Mouse (Mus musculus) midbrain, postnatal 0 days (tissue): Measurements from ENCODE around the gene Msgn1. TPM values are rescaled to one million over a fixed set of nuclear protein-coding genes. Genes with fewer than 3 reads are reported as not detected.

Experiments
- ATAC-seq: fragments of 200-750 bp; cut with Nextera tagmentation; 2 replicates; pipeline ENCODE4 v1.8.0; 2017; ENCODE audit warnings: moderate number of reproducible peaks, mild to moderate bottlenecking, moderate TSS enrichment, moderate library complexity; ENCODE audit not compliant: low FRiP score
- DNase-seq: peaks from one replicate; pipeline ENCODE4 v3.0.0-alpha.2; 2015; ENCODE audit warnings: low spot score
- H3K27ac ChIP-seq: fragments of 300-500 bp; sonication (generic); 2 replicates; pipeline ENCODE4 v1.5.1; 2014; ENCODE audit warnings: low read depth, mild to moderate bottlenecking, low read length, mixed read lengths
- H3K27me3 ChIP-seq: fragments of 300-500 bp; sonication (generic); 2 replicates; pipeline ENCODE4 v1.6.1; 2014; ENCODE audit warnings: low read length, control low read depth, mixed read lengths; ENCODE audit not compliant: insufficient read depth
- H3K36me3 ChIP-seq: fragments of 300-500 bp; sonication (generic); 2 replicates; pipeline ENCODE4 v1.6.1; 2014; ENCODE audit warnings: low read length, control low read depth, mixed read lengths; ENCODE audit not compliant: insufficient read depth
- H3K4me1 ChIP-seq: fragments of 300-500 bp; sonication (generic); 2 replicates; pipeline ENCODE4 v1.6.1; 2014; ENCODE audit warnings: mild to moderate bottlenecking, control low read depth, antibody characterized with exemption, low read length, mixed read lengths; ENCODE audit not compliant: insufficient read depth
- H3K4me2 ChIP-seq: fragments of 300-500 bp; sonication (generic); 2 replicates; pipeline ENCODE4 v1.6.1; 2014; ENCODE audit warnings: low read depth, mild to moderate bottlenecking, low read length, mixed read lengths; ENCODE audit not compliant: poor library complexity, severe bottlenecking
- H3K4me3 ChIP-seq: fragments of 300-500 bp; sonication (generic); 2 replicates; pipeline ENCODE4 v1.5.1; 2014; ENCODE audit warnings: low read depth, mild to moderate bottlenecking, low read length, moderate library complexity
- H3K9ac ChIP-seq: fragments of 300-500 bp; sonication (generic); replicated peaks from 2 replicates; pipeline ENCODE4 v1.6.1; 2014; ENCODE audit warnings: mild to moderate bottlenecking, low read length, moderate library complexity, mixed read lengths; ENCODE audit not compliant: poor library complexity, severe bottlenecking
- H3K9me3 ChIP-seq: fragments of 300-500 bp; sonication (generic); 2 replicates; pipeline ENCODE4 v1.6.1; 2016; ENCODE audit warnings: low read length, control low read depth
- CTCF ChIP-seq: IDR thresholded peaks from 2 replicates; pipeline ENCODE4 v1.5.1; 2016; ENCODE audit warnings: antibody characterized with exemption, mild to moderate bottlenecking
- whole genome bisulfite sequencing: fragments of 180-500 bp; shearing (Covaris S2); extraction: QIAGEN DNeasy Blood & Tissue Kit; methylation state at CpG from one replicate; pipeline ENCODE4 v1.1.7; 2014; 5-methylcytosine and 5-hydroxymethylcytosine counted together
- polyA plus RNA-seq: library from polyadenylated mRNA; unstranded; fragments of >200 nt; fragmentation: Nextera tagmentation; extraction: Ambion mirVana; gene quantifications from 2 replicates; pipeline ENCODE4 v1.2.1, GENCODE M21; 2015
- total RNA-seq: library from RNA; depleted of rRNA; stranded (reverse); fragments of >200 nt; gene quantifications from 2 replicates; pipeline ENCODE4 v1.2.3, GENCODE M21; 2014

The Msgn1 gene
- total and polyA plus RNA-seq, 2 experiments from 2014 or later, result not detected

DNA sequence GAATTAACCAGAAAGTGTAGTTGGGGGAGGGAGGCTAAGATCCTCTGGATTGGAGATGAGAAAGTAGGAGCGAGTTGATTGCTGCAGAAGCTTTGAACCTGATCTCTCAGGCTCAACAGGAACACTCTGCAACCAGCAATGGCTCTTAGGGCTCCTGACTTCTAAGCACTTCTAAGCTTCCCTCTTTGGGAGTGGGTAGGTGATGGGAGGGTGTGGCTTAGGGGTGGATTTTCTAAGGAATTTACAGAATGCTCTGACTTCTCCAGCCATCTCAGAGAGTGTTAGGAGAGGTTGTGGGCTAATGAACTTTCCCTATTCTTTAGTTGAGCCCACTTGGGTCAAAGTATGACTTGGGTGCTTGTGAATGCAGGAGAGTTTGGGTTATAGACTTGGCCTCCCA, 17.4 kb upstream of the Msgn1 start:
- Histone ChIP-seq H3K9ac (no peak overlapping the region), H3K9me3 (no peaks in the 10 kb centered on the region), H3K36me3 (no peaks in the 10 kb centered on the region), H3K4me2 (no peak overlapping the region), H3K27ac (no peak overlapping the region), H3K4me1 (no peaks in the 10 kb centered on the region), H3K4me3 (no peak overlapping the region), H3K27me3 (no peaks in the 10 kb centered on the region)
- ATAC-seq (no peak), DNase-seq (no peak)
- TF ChIP-seq CTCF, result no peak
- 48% methylated on average over 1 of the region's 1 CpGs for WGBS

- Histone ChIP-seq H3K9me3 (no peaks in the 10 kb centered on the region), H3K4me2 (no peak overlapping the region), H3K4me3 (no peak overlapping the region), H3K27ac (no peak overlapping the region), H3K36me3 (no peaks in the 10 kb centered on the region), H3K9ac (no peak overlapping the region), H3K27me3 (no peaks in the 10 kb centered on the region), H3K4me1 (no peaks in the 10 kb centered on the region)
- no peak for DNase-seq
- WGBS, result 6% methylated on average over 5 of the region's 5 CpGs
- ATAC-seq, result no peak
- TF ChIP-seq CTCF, result no peak
Measured at GRCm38 (mm10) chr12:11224722-11225121, 15.9 kb upstream of the Msgn1 start.

DNA sequence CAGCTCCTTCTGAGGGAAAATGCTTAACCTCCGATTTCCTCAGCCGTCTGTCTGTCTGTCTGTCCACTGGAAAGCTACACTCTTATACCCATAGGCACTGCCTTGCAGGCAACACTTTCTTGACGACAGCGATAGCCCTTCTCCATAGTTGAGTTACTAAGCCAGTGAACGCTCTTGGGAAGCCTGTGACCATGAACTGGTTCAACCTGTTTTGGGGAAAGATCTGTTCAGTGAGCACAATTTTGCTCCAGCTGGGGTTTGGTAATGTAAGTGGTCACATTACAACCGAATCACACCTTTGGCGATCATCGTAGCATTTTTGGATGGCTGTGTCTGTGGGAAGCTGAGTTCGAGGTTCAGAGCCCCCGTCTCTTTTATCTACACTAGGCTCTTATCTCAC, 14.3 kb upstream of the Msgn1 start:
- Histone ChIP-seq H3K9me3 (no peaks in the 10 kb centered on the region), H3K4me1 (no peaks in the 10 kb centered on the region), H3K36me3 (no peaks in the 10 kb centered on the region), H3K4me2 (no peak overlapping the region), H3K27ac (no peak overlapping the region), H3K9ac (no peak overlapping the region), H3K27me3 (no peaks in the 10 kb centered on the region), H3K4me3 (no peak overlapping the region)
- ATAC-seq, result no peak
- no peak for TF ChIP-seq CTCF
- DNase-seq, result no peak
- 94% methylated on average over 10 of the region's 10 CpGs for WGBS

DNA sequence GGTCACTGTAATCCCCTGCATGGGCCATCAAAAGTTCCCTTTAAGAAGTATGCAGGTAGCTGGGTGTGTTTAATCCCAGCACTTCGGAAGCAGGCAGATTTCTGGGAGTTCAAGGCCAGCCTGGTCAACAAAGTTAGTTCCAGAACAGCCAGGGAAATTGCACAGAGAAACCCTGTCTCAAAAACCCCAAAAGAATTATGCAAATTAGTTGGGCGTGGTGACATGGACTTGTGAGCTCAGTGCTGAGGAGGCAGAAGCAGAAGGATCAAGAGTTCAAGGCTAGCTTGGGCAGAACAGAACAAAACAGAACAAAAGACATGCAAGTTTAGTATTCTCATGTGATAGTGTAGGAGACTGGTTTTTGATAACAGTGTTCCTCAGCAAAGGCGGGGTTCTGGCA, 13.8 kb upstream of the Msgn1 start:
- no peak overlapping the region for H3K4me3 ChIP-seq
- no peak overlapping the region for H3K27ac ChIP-seq
- H3K9me3 ChIP-seq, result no peaks in the 10 kb centered on the region
- no peak for DNase-seq
- no peaks in the 10 kb centered on the region for H3K27me3 ChIP-seq
- ATAC-seq, result no peak
- no peaks in the 10 kb centered on the region for H3K4me1 ChIP-seq
- no peak overlapping the region for H3K9ac ChIP-seq
- no peaks in the 10 kb centered on the region for H3K36me3 ChIP-seq
- 59% methylated on average over 3 of the region's 3 CpGs for WGBS
- no peak for TF ChIP-seq CTCF
- no peak overlapping the region for H3K4me2 ChIP-seq

DNA sequence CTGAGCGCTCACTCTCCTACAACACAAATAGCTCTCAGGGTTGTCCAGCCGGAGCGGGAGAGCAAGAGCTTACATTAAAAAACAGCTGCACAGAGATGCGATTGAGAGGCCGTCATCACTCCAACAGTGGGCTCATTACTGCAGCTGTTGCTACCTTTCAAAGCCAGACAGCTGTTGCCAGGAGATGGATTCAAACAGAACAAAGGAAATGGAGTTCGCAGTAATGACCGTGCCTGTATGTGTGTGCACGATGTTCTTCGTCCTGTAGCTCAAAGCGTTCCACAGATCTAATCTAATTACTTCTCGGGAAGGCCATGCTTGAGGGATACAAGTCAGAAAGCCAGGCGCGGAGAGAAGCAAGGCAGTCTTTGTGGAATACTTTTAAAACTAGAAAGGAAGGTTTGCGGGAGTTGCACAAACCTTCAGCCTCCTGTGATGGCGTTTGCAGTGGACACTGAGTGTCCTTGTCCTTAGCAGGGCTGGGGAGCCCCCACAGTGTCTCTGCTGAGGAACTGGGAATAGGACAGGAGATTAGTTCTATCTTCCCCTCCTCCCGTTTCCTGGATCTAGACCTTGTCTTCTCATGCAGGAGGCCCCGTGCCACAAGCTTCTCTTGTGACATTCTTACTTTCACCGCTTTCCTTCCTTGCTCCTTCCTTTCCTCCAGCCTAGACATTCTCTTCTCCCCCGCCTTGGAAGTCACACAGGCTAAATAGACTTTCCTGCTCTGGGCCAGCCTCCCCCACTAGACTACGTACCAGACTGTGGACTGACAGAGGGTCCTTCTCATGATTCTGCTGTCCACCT, 13.0 kb upstream of the Msgn1 start:
- Histone ChIP-seq H3K36me3 (no peaks in the 10 kb centered on the region), H3K4me1 (no peaks in the 10 kb centered on the region), H3K4me2 (peak overlapping the region; percentile 7; the same call in 1 of the 2 replicates), H3K27ac (no peak overlapping the region), H3K4me3 (no peak overlapping the region), H3K9me3 (no peaks in the 10 kb centered on the region), H3K27me3 (no peaks in the 10 kb centered on the region), H3K9ac (no peak overlapping the region)
- ATAC-seq, result peak; percentile 66
- no peak for TF ChIP-seq CTCF
- peak; percentile 27 for DNase-seq
- 27% methylated on average over 20 of the region's 20 CpGs for WGBS

- Histone ChIP-seq H3K27me3 (no peaks in the 10 kb centered on the region), H3K36me3 (no peaks in the 10 kb centered on the region), H3K4me1 (no peaks in the 10 kb centered on the region), H3K4me2 (no peak overlapping the region), H3K4me3 (no peak overlapping the region), H3K27ac (no peak overlapping the region), H3K9ac (no peak overlapping the region), H3K9me3 (no peaks in the 10 kb centered on the region)
- WGBS, result 75% methylated on average over 7 of the region's 7 CpGs
- DNase-seq (no peak), ATAC-seq (no peak)
- no peak for TF ChIP-seq CTCF
Measured at GRCm38 (mm10) chr12:11217726-11218250, 9.0 kb upstream of the Msgn1 start.
